8 mouse cellular contexts compared by ENCODE assay signal in genomic region chr5:124249614-124250591, GRCm38 (mm10). TPM values are rescaled to one million over a fixed set of nuclear protein-coding genes. Genes with fewer than 3 reads are reported as not detected.
DNase-seq lines count a peak whose midpoint lies in the region; ATAC-seq and TF ChIP-seq lines count a peak whose summit lies in the region.

Pitpnm2 (minus strand) TSS chr5:124249760.

- H3K36me3 ChIP-seq in intestine, embryonic 15.5 days: no peaks in the 10 kb centered on the region
- peaks cover 2% of the 10 kb centered on the region; the same call in 1 of the 2 replicates for H3K36me3 ChIP-seq in liver, embryonic 14.5 days (replicated peaks; ENCODE audit: control insufficient read depth, insufficient read depth, low read depth)
- no peaks in the 10 kb centered on the region for H3K36me3 ChIP-seq in neural tube, embryonic 11.5 days (ENCODE audit: control insufficient read depth, insufficient read depth, low read length)

- TF ChIP-seq EP300 in liver, embryonic 14.5 days (IDR thresholded peaks at IDR 0.05; ENCODE audit: low read depth): no peak

- peak within 1 kb of the TSS; percentile 81 for H3K4me3 ChIP-seq in intestine, embryonic 15.5 days (replicated peaks)
- H3K4me3 ChIP-seq in liver, embryonic 14.5 days (ENCODE audit: insufficient read depth in 1 of 2, low read depth in 2 of 2, low read length in 2 of 2): peak within 1 kb of the TSS; percentile 59 to 75
- peak within 1 kb of the TSS; percentile 77 for H3K4me3 ChIP-seq in neural tube, embryonic 11.5 days (ENCODE audit: low read depth, low read length)

- peak within 1 kb of the TSS; percentile 68 for H3K27ac ChIP-seq in intestine, embryonic 15.5 days
- H3K27ac ChIP-seq in liver, embryonic 14.5 days: no peak within 1 kb of the TSS; the same call in 1 of the 2 replicates
- H3K27ac ChIP-seq in neural tube, embryonic 11.5 days (ENCODE audit: low read depth, low read length): peak within 1 kb of the TSS; percentile 68

- ATAC-seq in intestine, embryonic 15.5 days: peak; percentile 89
- ATAC-seq in liver, embryonic 14.5 days (ENCODE audit: insufficient read depth): peak; percentile 57
- peak; percentile 69; the same call in 1 of the 2 replicates for ATAC-seq in neural tube, embryonic 11.5 days (ENCODE audit: insufficient read depth, low FRiP score, low TSS enrichment)

- peaks cover 12% of the 10 kb centered on the region for H3K4me1 ChIP-seq in intestine, embryonic 15.5 days (replicated peaks)
- peaks cover 11 to 18% of the 10 kb centered on the region in 2 experiments for H3K4me1 ChIP-seq in liver, embryonic 14.5 days (replicated peaks; ENCODE audit: control insufficient read depth in 2 of 2, insufficient read depth in 2 of 2, low read length in 1 of 2)
- H3K4me1 ChIP-seq in neural tube, embryonic 11.5 days (ENCODE audit: control insufficient read depth, insufficient read depth, low read length): peaks cover 3% of the 10 kb centered on the region; the same call in 1 of the 2 replicates

- peak within 1 kb of the TSS; percentile 77 for H3K9ac ChIP-seq in intestine, embryonic 15.5 days
- H3K9ac ChIP-seq in liver, embryonic 14.5 days (replicated peaks): peak within 1 kb of the TSS; percentile 71
- peak within 1 kb of the TSS; percentile 86 for H3K9ac ChIP-seq in neural tube, embryonic 11.5 days (ENCODE audit: low read length)

- H3K4me2 ChIP-seq in intestine, embryonic 15.5 days (replicated peaks): peak within 1 kb of the TSS; percentile 90
- peak within 1 kb of the TSS; percentile 82 for H3K4me2 ChIP-seq in liver, embryonic 14.5 days (ENCODE audit: low read depth)
- H3K4me2 ChIP-seq in neural tube, embryonic 11.5 days (ENCODE audit: low read depth): peak within 1 kb of the TSS; percentile 86

- H3K27me3 ChIP-seq in intestine, embryonic 15.5 days (replicated peaks): no peaks in the 10 kb centered on the region
- H3K27me3 ChIP-seq in liver, embryonic 14.5 days (ENCODE audit: control insufficient read depth, insufficient read depth, low read length): no peaks in the 10 kb centered on the region
- no peaks in the 10 kb centered on the region for H3K27me3 ChIP-seq in neural tube, embryonic 11.5 days (ENCODE audit: control insufficient read depth, insufficient read depth, low read length)

- TF ChIP-seq CTCF in liver, embryonic 14.5 days (IDR thresholded peaks at IDR 0.05; ENCODE audit: low read depth): no peak

- under 1% methylated on average over 73 of the region's 90 CpGs for WGBS in intestine, embryonic 15.5 days
- WGBS in liver, embryonic 14.5 days (ENCODE audit: insufficient replicate concordance): 1% methylated on average over 72 of the region's 90 CpGs
- WGBS in neural tube, embryonic 11.5 days: 1% methylated on average over 36 of the region's 90 CpGs

- peak; percentile 51 to 66 for DNase-seq in B cell, adult 2 months
- DNase-seq in Muller cell, postnatal 12 days (ENCODE audit: inconsistent ontology term): peak; percentile 78
- peak; percentile 70 to 83 for DNase-seq in cerebellum, postnatal 25 days
- peak; percentile 35 to 56 for DNase-seq in gastrocnemius, postnatal 4 days (ENCODE audit: low spot score in 2 of 2)
- DNase-seq in liver, embryonic 14.5 days (ENCODE audit: low read depth in 3 of 3, low spot score in 3 of 3): no peak
- peak; percentile 79 for DNase-seq in neural tube, embryonic 11.5 days (ENCODE audit: low spot score)
- DNase-seq in thymus, postnatal 4 days: peak; percentile 83

- no peaks in the 10 kb centered on the region for H3K9me3 ChIP-seq in intestine, embryonic 15.5 days
- no peaks in the 10 kb centered on the region for H3K9me3 ChIP-seq in liver, embryonic 14.5 days (ENCODE audit: control insufficient read depth, low read length)
- H3K9me3 ChIP-seq in neural tube, embryonic 11.5 days (ENCODE audit: control insufficient read depth, low read length): no peaks in the 10 kb centered on the region

RNA-seq across cellular contexts. Expression of gene Pitpnm2, which starts in this region (rescaled TPM):
- 10 to 100 TPM; 24.7 to 28.9 TPM for total RNA-seq in gastrocnemius, postnatal 4 days (2021)
- polyA plus RNA-seq in intestine, embryonic 15.5 days (2015; fragmentation: Nextera tagmentation; extraction: Ambion mirVana): 3.1 and 3.8 TPM in 2 replicates
- 4.7 and 5.8 TPM in 2 replicates for polyA plus RNA-seq in liver, embryonic 14.5 days (2012; rRNA removed)
- 1.9 and 2.1 TPM in 2 replicates for polyA plus RNA-seq in liver, embryonic 14.5 days (2014; fragmentation: Nextera tagmentation; extraction: Ambion mirVana)
- polyA plus RNA-seq in neural tube, embryonic 11.5 days (2014; fragmentation: Nextera tagmentation; extraction: Ambion mirVana): 5.5 and 5.7 TPM in 2 replicates

Comparison
In these comparisons a context has a peak if more than half of its experiments do, and no peak if none do; other contexts are left out.
1. DNase-seq: peak in B cell, adult 2 months (2 of 2), Muller cell, postnatal 12 days (single experiment), cerebellum, postnatal 25 days (2 of 2), gastrocnemius, postnatal 4 days (2 of 2), neural tube, embryonic 11.5 days (single experiment) and thymus, postnatal 4 days (single experiment); none in liver, embryonic 14.5 days (0 of 3).
2. Peak in every context shown above with its lines, with median percentiles within 50 percentile points of each other: ATAC-seq, H3K4me2 ChIP-seq, H3K4me3 ChIP-seq and H3K9ac ChIP-seq.